Mouse (Mus musculus) forebrain, embryonic 14.5 days (tissue): Measurements from ENCODE around the gene Gramd4. TPM values are rescaled to one million over a fixed set of nuclear protein-coding genes. Genes with fewer than 3 reads are reported as not detected.
A peak's percentile ranks its signal among the peaks of the same experiment; 100 is the strongest.
"Not testable (repeated sequence)": the region's sequence is repeated elsewhere in the genome, so short reads cannot be mapped to it uniquely, and the experiment has no call there.

ENCODE experiments used
- ATAC-seq: fragments of 200-750 bp; cut with Nextera tagmentation; 2 replicates; pipeline ENCODE4 v1.8.0; 2017; ENCODE audit warnings: mild to moderate bottlenecking, moderate library complexity
- DNase-seq: peaks from one replicate; pipeline ENCODE4 v3.0.0-alpha.2; 2015; ENCODE audit warnings: low spot score
- H3K27ac ChIP-seq: fragments of 300-500 bp; sonication (generic); 2 replicates; pipeline ENCODE4 v1.5.1; 2014; ENCODE audit warnings: low read depth, mild to moderate bottlenecking, control low read depth, low read length, moderate library complexity
- H3K27me3 ChIP-seq: fragments of 300-500 bp; sonication (generic); replicated peaks from 2 replicates; pipeline ENCODE4 v1.6.1; 2014; ENCODE audit warnings: low read length, control low read depth, mixed read lengths; ENCODE audit not compliant: control insufficient read depth, insufficient read depth
- H3K36me3 ChIP-seq: fragments of 300-500 bp; sonication (generic); 2 replicates; pipeline ENCODE4 v1.6.1; 2014; ENCODE audit warnings: low read length, control low read depth; ENCODE audit not compliant: control insufficient read depth, insufficient read depth
- H3K4me1 ChIP-seq: fragments of 300-500 bp; sonication (generic); 2 replicates; pipeline ENCODE4 v1.6.1; 2014; ENCODE audit warnings: antibody characterized with exemption, low read length, control low read depth; ENCODE audit not compliant: control insufficient read depth, insufficient read depth
- H3K4me2 ChIP-seq: fragments of 300-500 bp; sonication (generic); 2 replicates; pipeline ENCODE4 v1.6.1; 2014; ENCODE audit warnings: mild to moderate bottlenecking, control low read depth, low read length
- H3K4me3 ChIP-seq: fragments of 300-500 bp; sonication (generic); 2 replicates; pipeline ENCODE4 v1.5.1; 2014; ENCODE audit warnings: low read depth, low read length, control low read depth
- H3K9ac ChIP-seq: fragments of 300-500 bp; sonication (generic); 2 replicates; pipeline ENCODE4 v1.6.1; 2014; ENCODE audit warnings: mild to moderate bottlenecking, low read length, control low read depth, moderate library complexity
- H3K9me3 ChIP-seq: fragments of 300-500 bp; sonication (generic); replicated peaks from 2 replicates; pipeline ENCODE4 v1.6.1; 2016; ENCODE audit warnings: low read length, control low read depth, mixed read lengths; ENCODE audit not compliant: control insufficient read depth
- WGBS: fragments of 180-500 bp; shearing (Covaris S2); extraction: QIAGEN DNeasy Blood & Tissue Kit; methylation state at CpG from one replicate; pipeline ENCODE4 v1.1.7; 2014; 5-methylcytosine and 5-hydroxymethylcytosine counted together
- polyA plus RNA-seq: library from polyadenylated mRNA; unstranded; fragments of >200 nt; fragmentation: Nextera tagmentation; extraction: Ambion mirVana; gene quantifications from 2 replicates; pipeline ENCODE4 v1.2.1, GENCODE M21; 2014

Gramd4 gene
- polyA plus RNA-seq, 1 experiment from 2014 or later = 20.7 TPM

DNA sequence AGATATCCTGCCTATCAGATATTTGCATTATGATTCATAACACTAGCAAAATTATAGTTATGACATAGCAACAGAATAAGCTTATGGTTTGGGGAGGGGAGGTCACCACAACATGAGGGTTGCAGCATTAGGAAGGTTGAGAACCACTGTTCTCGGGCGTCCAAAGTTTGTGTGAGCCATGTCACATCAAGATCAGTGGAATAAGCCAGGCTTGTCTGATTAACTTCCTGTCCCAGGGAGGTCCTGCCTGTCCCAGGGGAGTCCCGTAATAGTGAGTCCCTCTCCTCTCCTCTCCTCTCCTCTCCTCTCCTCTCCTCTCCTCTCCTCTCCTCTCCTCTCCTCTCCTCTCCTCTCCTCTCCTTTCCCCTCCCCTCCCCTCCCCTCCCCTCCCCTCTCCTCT is 2.6 kb upstream of the Gramd4 start:
- WGBS = 73% methylated on average over 3 of the region's 3 CpGs

DNA sequence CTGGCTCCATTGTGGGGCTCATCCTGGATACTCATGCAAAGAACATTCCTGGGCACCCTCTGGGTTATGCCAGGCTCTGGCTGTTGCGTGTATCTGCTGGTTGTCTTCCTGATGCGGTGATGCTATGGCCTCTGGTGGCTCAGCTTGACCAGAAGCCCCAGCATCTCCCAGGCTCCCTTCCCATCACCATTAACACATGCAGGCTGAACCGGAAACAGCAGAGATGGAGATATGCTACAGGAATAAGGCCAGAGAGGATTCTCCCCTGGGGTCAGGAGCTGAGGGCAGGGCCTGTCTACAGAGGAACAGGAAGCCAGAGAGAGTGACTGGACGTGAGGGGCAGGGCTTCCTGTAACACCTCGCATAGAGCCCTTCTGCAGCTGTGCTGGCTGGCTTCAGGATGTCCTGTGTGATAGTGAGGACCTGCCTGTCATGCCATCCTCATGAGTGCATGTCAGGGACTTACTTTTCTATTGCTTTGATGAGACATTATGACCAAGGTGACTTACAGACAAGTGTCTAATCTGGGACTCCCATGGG is 1.2 kb upstream of the Gramd4 start:
- Histone ChIP-seq H3K9ac (no peak overlapping the region), H3K36me3 (no peaks in the 10 kb centered on the region), H3K4me2 (no peak overlapping the region), H3K4me3 (no peak overlapping the region), H3K27ac (no peak overlapping the region), H3K9me3 (no peaks in the 10 kb centered on the region), H3K4me1 (peaks cover 28% of the 10 kb centered on the region), H3K27me3 (no peaks in the 10 kb centered on the region)
- WGBS = 96% methylated on average over 5 of the region's 5 CpGs
- no peak for DNase-seq
- no peak for ATAC-seq

More for the DNA sequence above, 2.6 kb upstream of the Gramd4 start:
- H3K27me3 ChIP-seq, H3K4me2 ChIP-seq, H3K9ac ChIP-seq, H3K4me3 ChIP-seq, H3K36me3 ChIP-seq, DNase-seq, H3K27ac ChIP-seq, ATAC-seq, H3K9me3 ChIP-seq: not testable (repeated sequence)
- H3K4me1 ChIP-seq = peaks cover 14% of the 10 kb centered on the region

DNA sequence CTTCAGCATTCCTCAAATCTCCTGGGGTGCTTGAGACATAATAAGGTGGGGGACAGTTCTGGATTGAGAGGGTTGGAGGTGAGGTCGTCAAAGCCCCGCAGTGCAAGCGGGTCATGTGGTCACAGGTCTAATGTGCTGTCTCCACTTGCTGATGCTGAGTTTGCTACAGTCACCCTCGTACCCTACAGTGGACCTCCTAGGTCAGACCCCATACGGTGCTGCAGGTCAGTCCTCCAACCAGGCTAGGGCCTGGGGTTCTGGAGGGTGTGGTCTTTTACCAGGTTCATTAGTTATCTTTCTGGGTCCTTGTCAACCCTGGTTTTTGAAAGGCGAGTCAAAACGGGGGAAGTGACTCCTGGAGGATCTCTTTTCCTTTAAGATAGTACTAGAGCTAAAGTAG is 413 bp downstream of the Gramd4 start:
- Histone ChIP-seq H3K36me3 (no peaks in the 10 kb centered on the region), H3K9ac (peak overlapping the region; percentile 97), H3K4me2 (peak overlapping the region; percentile 94), H3K4me1 (peaks cover 40% of the 10 kb centered on the region), H3K27me3 (no peaks in the 10 kb centered on the region), H3K27ac (peak overlapping the region; percentile 87), H3K4me3 (peak overlapping the region; percentile 94), H3K9me3 (no peaks in the 10 kb centered on the region)
- WGBS = 6% methylated on average over 7 of the region's 7 CpGs
- ATAC-seq = 0 out of 2 replicates have a peak, but pooled peaks have one; percentile 18
- no peak for DNase-seq

- H3K9me3 ChIP-seq = no peaks in the 10 kb centered on the region
- peak overlapping the region; percentile 97 for H3K9ac ChIP-seq
- peak overlapping the region; percentile 94 for H3K4me3 ChIP-seq
- peak overlapping the region; percentile 87 for H3K27ac ChIP-seq
- H3K27me3 ChIP-seq = no peaks in the 10 kb centered on the region
- peak overlapping the region; percentile 94 for H3K4me2 ChIP-seq
- no peaks in the 10 kb centered on the region for H3K36me3 ChIP-seq
- peaks cover 40% of the 10 kb centered on the region for H3K4me1 ChIP-seq
- DNase-seq (peak; percentile 94), ATAC-seq (peak; percentile 82)
- WGBS = under 1% methylated on average over 49 of the region's 70 CpGs
Measured at GRCm38 (mm10) chr15:86058394-86058915, 960 bp downstream of the Gramd4 start.

DNA sequence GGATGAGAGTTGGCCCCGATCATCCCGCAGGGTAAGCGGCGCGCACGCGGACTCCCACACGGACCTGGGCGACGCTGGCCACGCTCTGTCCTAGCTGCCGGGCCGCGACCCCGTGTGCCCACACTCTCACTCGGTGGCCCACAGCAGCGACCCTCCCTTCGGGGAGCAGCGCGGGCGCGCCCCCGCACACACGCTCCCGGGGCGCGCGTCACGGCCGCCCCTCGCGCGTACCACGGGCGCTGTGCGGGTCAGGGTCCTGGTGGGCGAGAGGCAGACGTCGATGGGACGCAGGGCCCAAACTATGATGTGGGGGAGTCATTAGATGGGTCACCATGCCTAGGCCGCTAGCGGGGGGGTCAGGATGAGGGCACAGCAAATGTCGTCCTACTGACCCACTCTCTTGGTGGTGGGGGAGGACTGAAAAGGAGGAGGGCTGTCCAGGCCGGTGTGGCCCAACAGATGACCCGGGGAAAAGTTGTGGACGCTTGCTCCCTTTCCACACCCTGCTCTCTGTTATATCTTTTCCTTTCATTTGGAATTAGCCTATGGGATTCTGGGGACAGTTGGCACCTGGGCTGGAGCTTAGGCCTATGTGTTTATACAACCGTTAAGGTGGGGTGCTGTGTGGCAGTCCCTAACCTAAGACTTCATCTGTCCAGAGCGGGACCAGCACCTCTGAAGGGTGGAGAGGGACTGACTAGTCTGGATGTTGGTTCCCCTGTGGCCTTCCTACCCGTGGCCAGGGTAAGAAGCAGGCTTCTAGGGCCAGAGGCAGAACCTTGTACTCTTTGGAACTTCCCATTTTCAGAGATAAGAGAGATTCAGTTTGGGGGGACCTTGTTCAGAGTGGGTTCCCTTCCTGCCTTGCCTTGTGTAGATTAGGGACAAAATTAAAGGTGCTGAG is 1.7 kb downstream of the Gramd4 start:
- H3K27me3 ChIP-seq = no peaks in the 10 kb centered on the region
- peak; percentile 51 for DNase-seq
- peaks cover 40% of the 10 kb centered on the region for H3K4me1 ChIP-seq
- H3K9ac ChIP-seq = peak overlapping the region; percentile 97
- peak overlapping the region; percentile 94 for H3K4me2 ChIP-seq
- ATAC-seq = peak; percentile 71
- no peaks in the 10 kb centered on the region for H3K36me3 ChIP-seq
- H3K9me3 ChIP-seq = no peaks in the 10 kb centered on the region
- under 1% methylated on average over 43 of the region's 49 CpGs for WGBS
- H3K27ac ChIP-seq = peak overlapping the region; percentile 87
- H3K4me3 ChIP-seq = peak overlapping the region; percentile 94

DNA sequence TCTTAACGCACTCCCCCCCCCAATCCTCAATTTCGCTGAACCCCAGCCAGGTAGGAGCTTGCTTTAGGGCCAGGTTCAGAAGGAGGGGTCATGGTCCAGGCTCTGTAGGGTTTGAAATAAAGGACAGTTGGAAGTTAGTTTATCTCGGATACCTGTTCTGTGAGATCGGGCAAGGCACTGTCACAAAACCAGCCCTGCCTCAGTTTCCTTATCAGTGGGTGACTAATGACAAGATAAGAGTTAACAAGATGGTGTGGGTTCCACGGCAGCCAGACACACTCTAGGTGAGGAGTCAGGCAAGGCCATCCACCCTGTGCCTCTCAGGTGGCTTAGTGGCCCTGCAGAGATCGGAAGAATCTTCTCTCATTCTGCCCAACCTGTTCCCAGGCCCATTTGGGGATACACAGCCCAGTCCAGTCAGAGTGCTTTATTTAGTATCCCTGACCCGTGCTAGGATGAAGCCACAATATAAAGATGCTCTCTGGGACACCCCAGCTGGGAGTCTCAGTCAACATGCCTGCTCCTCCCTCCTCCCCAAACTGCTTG is 2.4 kb downstream of the Gramd4 start:
- WGBS = 75% methylated on average over 7 of the region's 7 CpGs

DNA sequence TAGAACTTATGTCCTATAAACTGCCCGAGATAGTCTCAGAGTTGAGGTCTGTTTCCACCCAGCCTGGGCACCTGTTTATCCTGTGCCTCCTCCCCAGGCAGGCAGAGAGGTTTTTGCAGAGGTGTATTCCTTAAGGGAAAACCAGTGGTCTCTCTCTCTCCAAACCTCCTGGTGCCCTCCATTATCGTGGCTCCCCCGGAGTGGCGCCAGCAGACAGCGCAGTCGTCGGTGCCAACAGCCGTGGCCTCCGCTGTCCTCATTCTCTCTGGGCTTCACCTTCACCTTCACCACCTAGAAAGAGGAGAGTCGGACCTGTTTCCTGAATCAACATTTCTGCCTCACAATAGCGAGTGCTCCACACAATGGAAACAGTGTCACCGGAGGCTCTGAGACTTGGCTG is 3.1 kb downstream of the Gramd4 start:
- Histone ChIP-seq H3K27me3 (no peaks in the 10 kb centered on the region), H3K4me3 (peak overlapping the region; percentile 94), H3K27ac (peak overlapping the region; percentile 46; the same call in 1 of the 2 replicates), H3K4me1 (peaks cover 40% of the 10 kb centered on the region), H3K9me3 (no peaks in the 10 kb centered on the region), H3K4me2 (peak overlapping the region; percentile 94), H3K9ac (peak overlapping the region; percentile 97), H3K36me3 (no peaks in the 10 kb centered on the region)
- no peak for DNase-seq
- ATAC-seq = no peak
- WGBS = 79% methylated on average over 12 of the region's 12 CpGs

More for the DNA sequence above, 2.4 kb downstream of the Gramd4 start:
- Histone ChIP-seq H3K9me3 (no peaks in the 10 kb centered on the region), H3K27me3 (no peaks in the 10 kb centered on the region), H3K4me2 (peak overlapping the region; percentile 94), H3K9ac (peak overlapping the region; percentile 97), H3K4me3 (peak overlapping the region; percentile 94), H3K27ac (no peak overlapping the region), H3K4me1 (peaks cover 40% of the 10 kb centered on the region), H3K36me3 (no peaks in the 10 kb centered on the region)
- ATAC-seq (no peak), DNase-seq (no peak)

DNA sequence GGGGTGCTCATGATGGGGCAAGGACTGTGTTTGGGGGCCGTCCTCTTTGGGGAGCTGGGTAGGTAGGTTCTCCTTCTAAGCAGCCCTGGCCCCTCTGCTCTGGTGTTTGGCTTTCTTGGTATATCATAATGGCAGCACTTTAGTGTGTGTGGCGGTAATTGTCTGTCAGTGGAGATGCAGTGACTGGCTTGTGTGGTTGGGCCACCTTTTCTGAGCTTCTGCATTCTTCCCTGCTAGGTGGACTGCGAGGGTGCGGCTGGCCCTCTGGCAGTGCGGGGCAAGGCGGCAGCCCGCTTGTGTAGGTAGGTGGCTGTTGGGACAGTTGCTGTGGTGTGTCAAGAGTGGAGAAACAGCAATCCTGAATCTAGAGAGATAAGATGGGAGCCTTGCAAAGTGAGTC is 3.7 kb downstream of the Gramd4 start:
- H3K4me1 ChIP-seq = peaks cover 40% of the 10 kb centered on the region
- no peaks in the 10 kb centered on the region for H3K36me3 ChIP-seq
- peak overlapping the region; percentile 97 for H3K9ac ChIP-seq
- no peaks in the 10 kb centered on the region for H3K9me3 ChIP-seq
- peak overlapping the region; percentile 94 for H3K4me2 ChIP-seq
- DNase-seq (no peak), ATAC-seq (no peak)
- no peaks in the 10 kb centered on the region for H3K27me3 ChIP-seq
- H3K4me3 ChIP-seq = peak overlapping the region; percentile 94
- 93% methylated on average over 7 of the region's 7 CpGs for WGBS
- no peak overlapping the region for H3K27ac ChIP-seq
